24 mouse cellular contexts compared by ENCODE assay signal in genomic region chr4:32665843-32666242, GRCm38 (mm10).
"Had no signal": no experiment of that assay in that cellular context is flagged by ENCODE, and none has a peak within 500 bp of the region (broad histone marks: within the 10 kb centered on the region; RNA-seq: fewer than 3 reads in every experiment).

No protein-coding gene starts in this region.

- H3K27ac ChIP-seq: embryonic facial prominence, embryonic 10.5 days; embryonic facial prominence, embryonic 12.5 days; embryonic facial prominence, embryonic 13.5 days; embryonic facial prominence, embryonic 15.5 days; forebrain, embryonic 10.5 days; forebrain, embryonic 12.5 days; forebrain, embryonic 13.5 days; forebrain, embryonic 15.5 days; gastrocnemius, adult 2 months; heart, adult 2 months; heart, embryonic 10.5 days had no signal

- H3K4me1 ChIP-seq: embryonic facial prominence, embryonic 10.5 days; embryonic facial prominence, embryonic 12.5 days; embryonic facial prominence, embryonic 13.5 days; embryonic facial prominence, embryonic 15.5 days; forebrain, embryonic 10.5 days; forebrain, embryonic 12.5 days; forebrain, embryonic 13.5 days; forebrain, embryonic 15.5 days; heart, embryonic 10.5 days had no signal

- DNase-seq: cerebellum, adult 9-11 months; cerebellum, postnatal 10 days; cerebellum, postnatal 14 days; cerebellum, postnatal 25 days; cerebellum, postnatal 36 days; embryo, embryonic 11 days; forebrain, postnatal 0 days; gastrocnemius, adult 2 months; gastrocnemius, postnatal 10 days; gastrocnemius, postnatal 14 days; gastrocnemius, postnatal 25 days; gastrocnemius, postnatal 36 days; heart, adult 18-20 months; heart, adult 2 months had no signal

- H3K27me3 ChIP-seq: embryonic facial prominence, embryonic 12.5 days; embryonic facial prominence, embryonic 13.5 days; embryonic facial prominence, embryonic 15.5 days; forebrain, embryonic 12.5 days; forebrain, embryonic 13.5 days; forebrain, embryonic 15.5 days had no signal

- H3K9ac ChIP-seq: embryonic facial prominence, embryonic 12.5 days; embryonic facial prominence, embryonic 13.5 days; embryonic facial prominence, embryonic 15.5 days; forebrain, embryonic 12.5 days; forebrain, embryonic 13.5 days; forebrain, embryonic 15.5 days; forebrain, postnatal 0 days had no signal

- H3K4me3 ChIP-seq: embryonic facial prominence, embryonic 10.5 days; embryonic facial prominence, embryonic 12.5 days; embryonic facial prominence, embryonic 13.5 days; embryonic facial prominence, embryonic 15.5 days; erythroblast, embryonic 14.5 days; forebrain, embryonic 10.5 days; forebrain, embryonic 12.5 days; forebrain, embryonic 13.5 days; forebrain, embryonic 15.5 days; gastrocnemius, adult 2 months; heart, adult 2 months; heart, embryonic 10.5 days had no signal

- H3K9me3 ChIP-seq: embryonic facial prominence, embryonic 10.5 days; embryonic facial prominence, embryonic 12.5 days; embryonic facial prominence, embryonic 13.5 days; embryonic facial prominence, embryonic 15.5 days; forebrain, embryonic 10.5 days; forebrain, embryonic 12.5 days; forebrain, embryonic 13.5 days; forebrain, embryonic 15.5 days; heart, embryonic 10.5 days had no signal
